Mouse (Mus musculus) CH12.LX (cell line): ENCODE measurements around the gene S1pr4. TPM values are rescaled to one million over a fixed set of nuclear protein-coding genes. Genes with fewer than 3 reads are reported as not detected.

Experiments
- DNase-seq: peaks from one replicate; pipeline ENCODE4 v3.0.0-alpha.2; 2013; ENCODE audit errors: extremely low read depth
- H3K27ac ChIP-seq: 2 replicates; pipeline ENCODE4 v1.5.1; 2012; ENCODE audit warnings: low read depth, mild to moderate bottlenecking, control low read depth, moderate library complexity; ENCODE audit not compliant: insufficient read depth
- H3K27me3 ChIP-seq: replicated peaks from 2 replicates; pipeline ENCODE3; 2012; ENCODE audit warnings: inconsistent platforms
- H3K36me3 ChIP-seq, 2 experiments: replicated peaks in 1 of 2; 2 replicates each; pipeline versions ENCODE3 to v1.6.1; 2012; ENCODE audit warnings: inconsistent platforms in 1 of 2, low read length in 1 of 2, mild to moderate bottlenecking in 1 of 2, mixed read lengths in 1 of 2, moderate library complexity in 1 of 2; ENCODE audit not compliant: control insufficient read depth in 1 of 2, insufficient read depth in 1 of 2
- H3K4me1 ChIP-seq, 2 experiments: 2 replicates each; pipeline ENCODE4 v1.6.1; 2012; ENCODE audit warnings: inconsistent platforms in 1 of 2, moderate library complexity in 1 of 2; ENCODE audit not compliant: insufficient read depth in 2 of 2, control insufficient read depth in 1 of 2
- H3K4me2 ChIP-seq: 2 replicates; pipeline ENCODE4 v1.6.1; 2012; ENCODE audit warnings: low read depth, mild to moderate bottlenecking, control low read depth; ENCODE audit not compliant: poor library complexity, insufficient read depth, severe bottlenecking
- H3K4me3 ChIP-seq, 3 experiments: fragments of 150-350 bp in 1 of 3; sonication (generic) in 1 of 3; replicated peaks in 1 of 3; 2 replicates each; pipeline versions ENCODE3 to v1.5.1; 2011 to 2012; ENCODE audit warnings: low read depth in 2 of 3, low read length in 2 of 3, mild to moderate bottlenecking in 2 of 3, moderate library complexity in 2 of 3, control low read depth in 1 of 3, improper control_type of control experiment in 1 of 3, inconsistent platforms in 1 of 3, mixed read lengths in 1 of 3; ENCODE audit not compliant: poor library complexity in 1 of 3
- H3K79me2 ChIP-seq: replicated peaks from 2 replicates; pipeline ENCODE4 v1.6.1; 2012; ENCODE audit warnings: mild to moderate bottlenecking, moderate library complexity; ENCODE audit not compliant: control insufficient read depth, poor library complexity, insufficient read depth, severe bottlenecking; ENCODE audit errors: extremely low read depth
- H3K9ac ChIP-seq: 2 replicates; pipeline ENCODE4 v1.6.1; 2012; ENCODE audit warnings: low read depth, mild to moderate bottlenecking, control low read depth, moderate library complexity; ENCODE audit not compliant: insufficient read depth
- H3K9me3 ChIP-seq: replicated peaks from 2 replicates; pipeline ENCODE3; 2012; ENCODE audit warnings: low read length, inconsistent platforms, mixed read lengths
- CHD1 ChIP-seq: IDR thresholded peaks from 2 replicates; pipeline ENCODE4 v1.6.1; 2012; ENCODE audit warnings: low read depth, low read length, improper control_type of control experiment, inconsistent platforms
- CHD2 ChIP-seq: IDR thresholded peaks from 2 replicates; pipeline ENCODE4 v1.6.1; 2011; ENCODE audit warnings: low read length, improper control_type of control experiment
- CTCF ChIP-seq, 2 experiments: IDR thresholded peaks in 1 of 2; conservative IDR thresholded peaks in 1 of 2; 2 replicates each; pipeline ENCODE4 v1.5.1; 2011 to 2012; ENCODE audit warnings: low read depth in 2 of 2, low read length in 2 of 2, improper control_type of control experiment in 1 of 2, inconsistent platforms in 1 of 2, mild to moderate bottlenecking in 1 of 2, moderate library complexity in 1 of 2
- ELF1 ChIP-seq: IDR thresholded peaks from 2 replicates; pipeline ENCODE4 v1.6.1; 2014; ENCODE audit warnings: low read depth, mild to moderate bottlenecking, inconsistent platforms, low read length, improper control_type of control experiment
- ETS1 ChIP-seq: conservative IDR thresholded peaks from 2 replicates; pipeline ENCODE4 v1.6.1; 2012; ENCODE audit warnings: low read depth, mild to moderate bottlenecking, inconsistent platforms, low read length, improper control_type of control experiment, moderate library complexity
- IRF4 ChIP-seq: IDR thresholded peaks from 2 replicates; pipeline ENCODE4 v1.6.1; 2014; ENCODE audit warnings: low read depth, mild to moderate bottlenecking, inconsistent platforms, low read length, improper control_type of control experiment
- KAT2A ChIP-seq: IDR thresholded peaks from 2 replicates; pipeline ENCODE4 v1.6.1; 2012; ENCODE audit warnings: low read length, improper control_type of control experiment, inconsistent platforms; ENCODE audit not compliant: insufficient replicate concordance
- MAFK ChIP-seq: IDR thresholded peaks from 2 replicates; pipeline ENCODE4 v1.6.1; 2011; ENCODE audit warnings: low read length, improper control_type of control experiment; ENCODE audit not compliant: insufficient replicate concordance
- MAX ChIP-seq: IDR thresholded peaks from 2 replicates; pipeline ENCODE4 v1.6.1; 2011; ENCODE audit warnings: low read length, improper control_type of control experiment
- MAZ ChIP-seq: IDR thresholded peaks from 2 replicates; pipeline ENCODE4 v1.6.1; 2012; ENCODE audit warnings: low read depth, mild to moderate bottlenecking, inconsistent platforms, low read length, improper control_type of control experiment, moderate library complexity
- MXI1 ChIP-seq: IDR thresholded peaks from 2 replicates; pipeline ENCODE4 v1.6.1; 2011; ENCODE audit warnings: mild to moderate bottlenecking, low read depth, low read length, improper control_type of control experiment
- MYC ChIP-seq: IDR thresholded peaks from 2 replicates; pipeline ENCODE4 v1.6.1; 2011; ENCODE audit warnings: low read depth, mild to moderate bottlenecking, improper control_type of control experiment, low read length
- NELFE ChIP-seq: IDR thresholded peaks from 2 replicates; pipeline ENCODE4 v1.6.1; 2011; ENCODE audit warnings: low read depth, low read length, improper control_type of control experiment
- PAX5 ChIP-seq: IDR thresholded peaks from 2 replicates; pipeline ENCODE4 v1.6.1; 2012; ENCODE audit warnings: low read length, inconsistent platforms, mixed read lengths
- POLR2A ChIP-seq: IDR thresholded peaks from 2 replicates; pipeline ENCODE4 v1.6.1; 2011; ENCODE audit warnings: low read depth, mild to moderate bottlenecking, improper control_type of control experiment, low read length
- POLR2AphosphoS2 ChIP-seq: IDR thresholded peaks from 2 replicates; pipeline ENCODE4 v1.6.1; 2011; ENCODE audit warnings: low read depth, low read length, improper control_type of control experiment
- RAD21 ChIP-seq: IDR thresholded peaks from 2 replicates; pipeline ENCODE4 v1.6.1; 2011; ENCODE audit warnings: low read depth, mild to moderate bottlenecking, low read length, improper control_type of control experiment, moderate library complexity
- SMC3 ChIP-seq: IDR thresholded peaks from 2 replicates; pipeline ENCODE4 v1.6.1; 2011; ENCODE audit warnings: low read depth, low read length, improper control_type of control experiment
- TCF12 ChIP-seq: IDR thresholded peaks from 2 replicates; pipeline ENCODE4 v1.6.1; 2014; ENCODE audit warnings: low read depth, mild to moderate bottlenecking, inconsistent platforms, low read length, improper control_type of control experiment
- UBTF ChIP-seq: IDR thresholded peaks from 2 replicates; pipeline ENCODE4 v1.6.1; 2012; ENCODE audit warnings: low read depth, mild to moderate bottlenecking, inconsistent platforms, low read length, improper control_type of control experiment, moderate library complexity
- USF2 ChIP-seq: conservative IDR thresholded peaks from 2 replicates; pipeline ENCODE4 v1.6.1; 2011; ENCODE audit warnings: low read depth, low read length, improper control_type of control experiment
- ZC3H11A ChIP-seq: IDR thresholded peaks from 2 replicates; pipeline ENCODE4 v1.6.1; 2012; ENCODE audit warnings: low read depth, mild to moderate bottlenecking, inconsistent platforms, low read length, improper control_type of control experiment
- ZKSCAN1 ChIP-seq: IDR thresholded peaks from 2 replicates; pipeline ENCODE4 v1.6.1; 2012; ENCODE audit warnings: low read depth, inconsistent platforms, low read length, improper control_type of control experiment, borderline replicate concordance
- dilution Hi-C: fragments of 300-500 bp; cut with MboI; formaldehyde crosslinking; loops from 2 replicates; pipeline ENCODE4 v1.14.3; 2020; ENCODE audit warnings: low sequenced_read_pairs; ENCODE audit not compliant: extremely low pct_unique_long_range_greater_than_20kb, extremely low pct_ligation_motif_present
- in situ Hi-C: fragments of 300-500 bp; cut with MboI; formaldehyde crosslinking; loops from 3 replicates; pipeline ENCODE4 v1.14.3; 2019; ENCODE audit warnings: low sequenced_read_pairs, low pct_ligation_motif_present, low pct_unique_long_range_greater_than_20kb, mixed read lengths
- polyA plus RNA-seq: library from polyadenylated mRNA; unstranded; fragments of >175 nt; gene quantifications from 2 replicates; pipeline ENCODE4 v1.2.1, GENCODE M21; 2012; ENCODE audit warnings: low read depth; ENCODE audit not compliant: insufficient read length
- total RNA-seq, 2 experiments: library from RNA; depleted of rRNA; stranded (reverse); fragments of 300-350 nt in 1 of 2; fragments of >200 nt in 1 of 2; gene quantifications; 2 replicates each; pipeline ENCODE4 v1.2.3; 2012 to 2014

Gene S1pr4
- total and polyA plus RNA-seq, 3 experiments: 0.19 to 0.30 TPM; not detected in 1

DNA sequence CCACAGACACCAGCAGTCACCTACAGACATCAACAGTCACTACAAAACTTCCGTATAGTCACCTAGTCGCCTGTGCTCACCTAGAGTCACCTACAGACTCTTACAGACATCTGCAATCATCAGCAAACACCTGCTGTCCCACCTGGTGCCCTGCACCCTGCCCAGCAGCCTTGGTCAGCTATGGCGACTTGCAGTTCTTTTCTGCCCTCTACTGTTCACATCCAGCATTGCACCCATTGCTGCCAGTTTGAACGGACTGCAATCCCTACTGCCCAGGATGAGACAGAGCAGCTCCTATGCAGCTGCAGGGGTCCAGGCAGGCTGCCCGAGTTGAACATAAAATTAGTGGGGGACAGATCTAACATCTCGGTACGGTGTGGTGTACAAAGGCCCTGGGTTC is 49.8 kb downstream of the S1pr4 start:
- no peaks in the 10 kb centered on the region for H3K79me2 ChIP-seq
- H3K27me3 ChIP-seq: peaks cover 72% of the 10 kb centered on the region
- H3K4me1 ChIP-seq: no peaks in the 10 kb centered on the region
- TF ChIP-seq TCF12: 0 out of 2 replicates have a peak, but pooled peaks have one; percentile 35
- TF ChIP-seq IRF4: no peak
- TF ChIP-seq MXI1: no peak
- TF ChIP-seq CHD2: no peak
- TF ChIP-seq MAFK: no peak
- TF ChIP-seq MAZ: no peak
- TF ChIP-seq ETS1: no peak
- no peak for TF ChIP-seq PAX5
- TF ChIP-seq RAD21: peak; percentile 99
- no peak for TF ChIP-seq MYC
- TF ChIP-seq POLR2AphosphoS2: no peak
- TF ChIP-seq NELFE: no peak; the same call in 1 of the 2 replicates
- no peak for TF ChIP-seq POLR2A
- no peak for TF ChIP-seq ELF1
- no peak for TF ChIP-seq ZKSCAN1
- TF ChIP-seq UBTF: no peak
- peak; percentile 91 to 98 for TF ChIP-seq CTCF (conservative IDR thresholded peaks at IDR 0.05 in 1 of 2, IDR thresholded peaks at IDR 0.05 in 1 of 2; ENCODE audit: low read depth in 2 of 2, low read length in 2 of 2)
- TF ChIP-seq KAT2A: no peak
- TF ChIP-seq SMC3: peak; percentile 93
- TF ChIP-seq MAX: no peak
- TF ChIP-seq ZC3H11A: peak; percentile 83
- no peak for TF ChIP-seq USF2
- TF ChIP-seq CHD1: no peak
- DNase-seq: peak; percentile 74
- no peaks in the 10 kb centered on the region for H3K9me3 ChIP-seq
- H3K36me3 ChIP-seq: no peaks in the 10 kb centered on the region
- in situ Hi-C loops (no loop called here), dilution Hi-C loops (no loop called here)
- no peak overlapping the region for H3K4me2 ChIP-seq
- no peak overlapping the region for H3K9ac ChIP-seq
- no peak overlapping the region for H3K27ac ChIP-seq
- no peak overlapping the region for H3K4me3 ChIP-seq

Other genes with a start within 250 kb of the S1pr4 start
Only the 20 nearest of the 29 such genes appear.
- gene Hmg20b, start 149.7 kb downstream of the S1pr4 start, total RNA-seq (2012; rRNA removed): 17.0 and 18.7 TPM in 2 replicates
- 7.4 and 7.9 TPM in 2 replicates for gene Hmg20b, start 149.7 kb downstream of the S1pr4 start, total RNA-seq (2014; rRNA removed)
- 37.3 and 39.6 TPM in 2 replicates for gene Hmg20b, start 149.7 kb downstream of the S1pr4 start, polyA plus RNA-seq
- gene Mfsd12, start 142.6 kb downstream of the S1pr4 start, total RNA-seq (2012; rRNA removed): 9.5 and 12.9 TPM in 2 replicates
- 4.0 and 5.2 TPM in 2 replicates for gene Mfsd12, start 142.6 kb downstream of the S1pr4 start, total RNA-seq (2014; rRNA removed)
- gene Mfsd12, start 142.6 kb downstream of the S1pr4 start, polyA plus RNA-seq: 7.4 and 8.7 TPM in 2 replicates
- 5.2 and 7.2 TPM in 2 replicates for gene 4930404N11Rik, start 134.3 kb downstream of the S1pr4 start, total RNA-seq (2012; rRNA removed)
- 0.23 TPM in 1 of 2 replicates, not detected in the other for gene 4930404N11Rik, start 134.3 kb downstream of the S1pr4 start, total RNA-seq (2014; rRNA removed)
- gene 4930404N11Rik, start 134.3 kb downstream of the S1pr4 start, polyA plus RNA-seq: 2.2 and 2.7 TPM in 2 replicates
- gene Fzr1, start 121.6 kb downstream of the S1pr4 start, total RNA-seq (2012; rRNA removed): 38.8 and 44.5 TPM in 2 replicates
- gene Fzr1, start 121.6 kb downstream of the S1pr4 start, total RNA-seq (2014; rRNA removed): 29.5 and 33.1 TPM in 2 replicates
- 67.7 and 75.4 TPM in 2 replicates for gene Fzr1, start 121.6 kb downstream of the S1pr4 start, polyA plus RNA-seq
- gene Dohh, start 115.7 kb downstream of the S1pr4 start, total RNA-seq (2012; rRNA removed): 131 and 143 TPM in 2 replicates
- 81.7 and 83.0 TPM in 2 replicates for gene Dohh, start 115.7 kb downstream of the S1pr4 start, total RNA-seq (2014; rRNA removed)
- 78.2 and 93.5 TPM in 2 replicates for gene Dohh, start 115.7 kb downstream of the S1pr4 start, polyA plus RNA-seq
- gene Gm48551, start 115.7 kb downstream of the S1pr4 start, total RNA-seq (2012; rRNA removed): 1.2 and 1.5 TPM in 2 replicates
- gene Gm48551, start 115.7 kb downstream of the S1pr4 start, total RNA-seq (2014; rRNA removed): 0.96 and 1.0 TPM in 2 replicates
- gene Gm48551, start 115.7 kb downstream of the S1pr4 start, polyA plus RNA-seq: 3.2 and 3.4 TPM in 2 replicates
- gene Gm48552, start 111.1 kb downstream of the S1pr4 start, total RNA-seq (2012; rRNA removed): 0.29 and 1.1 TPM in 2 replicates
- gene Gm48552, start 111.1 kb downstream of the S1pr4 start, total RNA-seq (2014; rRNA removed): 0.65 and 0.98 TPM in 2 replicates
- 0.46 and 1.2 TPM in 2 replicates for gene Gm48552, start 111.1 kb downstream of the S1pr4 start, polyA plus RNA-seq
- 0.13 and 0.34 TPM in 2 replicates for gene Smim24, start 107.1 kb downstream of the S1pr4 start, total RNA-seq (2012; rRNA removed)
- not detected in 2 replicates for gene Smim24, start 107.1 kb downstream of the S1pr4 start, total RNA-seq (2014; rRNA removed)
- 0.64 TPM in 1 of 2 replicates, not detected in the other for gene Smim24, start 107.1 kb downstream of the S1pr4 start, polyA plus RNA-seq
- gene Nfic, start 44.5 kb downstream of the S1pr4 start, total RNA-seq (2012; rRNA removed): 4.4 and 4.7 TPM in 2 replicates
- gene Nfic, start 44.5 kb downstream of the S1pr4 start, total RNA-seq (2014; rRNA removed): 0.07 and 0.34 TPM in 2 replicates
- gene Nfic, start 44.5 kb downstream of the S1pr4 start, polyA plus RNA-seq: 3.8 and 4.0 TPM in 2 replicates
- 0.08 and 0.17 TPM in 2 replicates for gene Celf5, start 17.4 kb downstream of the S1pr4 start, total RNA-seq (2012; rRNA removed)
- not detected in 2 replicates for gene Celf5, start 17.4 kb downstream of the S1pr4 start, total RNA-seq (2014; rRNA removed)
- gene Celf5, start 17.4 kb downstream of the S1pr4 start, polyA plus RNA-seq: 0.07 and 0.12 TPM in 2 replicates
- 99.5 and 104 TPM in 2 replicates for gene Ncln, start 3.7 kb downstream of the S1pr4 start, total RNA-seq (2012; rRNA removed)
- gene Ncln, start 3.7 kb downstream of the S1pr4 start, total RNA-seq (2014; rRNA removed): 41.5 and 41.7 TPM in 2 replicates
- gene Ncln, start 3.7 kb downstream of the S1pr4 start, polyA plus RNA-seq: 80.5 and 89.5 TPM in 2 replicates
- 9.9 and 10.0 TPM in 2 replicates for gene Gna15, start 24.1 kb upstream of the S1pr4 start, total RNA-seq (2012; rRNA removed)
- gene Gna15, start 24.1 kb upstream of the S1pr4 start, total RNA-seq (2014; rRNA removed): 5.2 and 5.5 TPM in 2 replicates
- 4.9 and 5.2 TPM in 2 replicates for gene Gna15, start 24.1 kb upstream of the S1pr4 start, polyA plus RNA-seq
- gene Gna11, start 45.1 kb upstream of the S1pr4 start, total RNA-seq (2012; rRNA removed): 7.2 and 9.0 TPM in 2 replicates
- 4.1 and 4.3 TPM in 2 replicates for gene Gna11, start 45.1 kb upstream of the S1pr4 start, total RNA-seq (2014; rRNA removed)
- gene Gna11, start 45.1 kb upstream of the S1pr4 start, polyA plus RNA-seq: 6.9 and 8.7 TPM in 2 replicates
- 93.5 and 114 TPM in 2 replicates for gene Aes, start 59.4 kb upstream of the S1pr4 start, total RNA-seq (2012; rRNA removed)
- 7.3 and 11.5 TPM in 2 replicates for gene Aes, start 59.4 kb upstream of the S1pr4 start, total RNA-seq (2014; rRNA removed)
- gene Aes, start 59.4 kb upstream of the S1pr4 start, polyA plus RNA-seq: 23.4 and 25.1 TPM in 2 replicates
- 0.30 TPM in 1 of 2 replicates, not detected in the other for gene Tle2, start 74.4 kb upstream of the S1pr4 start, total RNA-seq (2012; rRNA removed)
- gene Tle2, start 74.4 kb upstream of the S1pr4 start, total RNA-seq (2014; rRNA removed): not detected in 2 replicates
- 0.29 TPM in 1 of 2 replicates, not detected in the other for gene Tle2, start 74.4 kb upstream of the S1pr4 start, polyA plus RNA-seq
- 1.2 and 1.3 TPM in 2 replicates for gene Tle6, start 100.9 kb upstream of the S1pr4 start, total RNA-seq (2012; rRNA removed)
- gene Tle6, start 100.9 kb upstream of the S1pr4 start, total RNA-seq (2014; rRNA removed): 0.30 and 1.2 TPM in 2 replicates
- gene Tle6, start 100.9 kb upstream of the S1pr4 start, polyA plus RNA-seq: 0.39 and 0.63 TPM in 2 replicates
- 1.5 and 2.3 TPM in 2 replicates for gene BC025920, start 106.1 kb upstream of the S1pr4 start, total RNA-seq (2012; rRNA removed)
- 1.4 and 1.7 TPM in 2 replicates for gene BC025920, start 106.1 kb upstream of the S1pr4 start, total RNA-seq (2014; rRNA removed)
- gene BC025920, start 106.1 kb upstream of the S1pr4 start, polyA plus RNA-seq: 1.6 and 2.3 TPM in 2 replicates
- gene Sirt6, start 127.7 kb upstream of the S1pr4 start, total RNA-seq (2012; rRNA removed): 11.2 and 17.8 TPM in 2 replicates
- 12.3 and 16.9 TPM in 2 replicates for gene Sirt6, start 127.7 kb upstream of the S1pr4 start, total RNA-seq (2014; rRNA removed)
- 34.6 and 36.4 TPM in 2 replicates for gene Sirt6, start 127.7 kb upstream of the S1pr4 start, polyA plus RNA-seq
- 3.2 and 4.2 TPM in 2 replicates for gene Ankrd24, start 128.4 kb upstream of the S1pr4 start, total RNA-seq (2012; rRNA removed)
- 5.4 and 5.5 TPM in 2 replicates for gene Ankrd24, start 128.4 kb upstream of the S1pr4 start, total RNA-seq (2014; rRNA removed)
- 2.4 and 3.7 TPM in 2 replicates for gene Ankrd24, start 128.4 kb upstream of the S1pr4 start, polyA plus RNA-seq
- gene Gm10778, start 148.9 kb upstream of the S1pr4 start, total RNA-seq (2012; rRNA removed): 3.2 and 3.4 TPM in 2 replicates
- gene Gm10778, start 148.9 kb upstream of the S1pr4 start, total RNA-seq (2014; rRNA removed): 7.1 and 7.9 TPM in 2 replicates
- 2.0 and 2.8 TPM in 2 replicates for gene Gm10778, start 148.9 kb upstream of the S1pr4 start, polyA plus RNA-seq